Mouse (Mus musculus) thymus, adult 2 months (tissue): ENCODE data around the gene Fam217b.

ENCODE experiments used
- CTCF ChIP-seq: fragments of 200-500 bp; IDR thresholded peaks from 2 replicates; pipeline ENCODE4 v1.5.1; 2012; ENCODE audit warnings: mild to moderate bottlenecking, control low read depth, low read length, moderate library complexity, borderline replicate concordance; ENCODE audit not compliant: control insufficient read depth, poor library complexity, insufficient read depth; ENCODE audit errors: extremely low read depth
- POLR2A ChIP-seq: fragments of 200-500 bp; IDR thresholded peaks from 2 replicates; pipeline ENCODE4 v1.6.1; 2012; ENCODE audit warnings: mild to moderate bottlenecking, low read length, control low read depth, moderate library complexity; ENCODE audit not compliant: control insufficient read depth, poor library complexity, insufficient read depth; ENCODE audit errors: extremely low read depth

- TF ChIP-seq POLR2A (no peak), CTCF (no peak)
Measured at GRCm38 (mm10) chr2:178416427-178416826, 2.1 kb downstream of the Fam217b start.
